Mouse (Mus musculus) lung, postnatal 4 days (tissue): ENCODE results near the gene Cdh4.

ENCODE experiments used
- DNase-seq, 2 experiments: peaks; one replicate each; pipeline ENCODE4 v3.0.0; 2021

Cdh4 gene

DNA sequence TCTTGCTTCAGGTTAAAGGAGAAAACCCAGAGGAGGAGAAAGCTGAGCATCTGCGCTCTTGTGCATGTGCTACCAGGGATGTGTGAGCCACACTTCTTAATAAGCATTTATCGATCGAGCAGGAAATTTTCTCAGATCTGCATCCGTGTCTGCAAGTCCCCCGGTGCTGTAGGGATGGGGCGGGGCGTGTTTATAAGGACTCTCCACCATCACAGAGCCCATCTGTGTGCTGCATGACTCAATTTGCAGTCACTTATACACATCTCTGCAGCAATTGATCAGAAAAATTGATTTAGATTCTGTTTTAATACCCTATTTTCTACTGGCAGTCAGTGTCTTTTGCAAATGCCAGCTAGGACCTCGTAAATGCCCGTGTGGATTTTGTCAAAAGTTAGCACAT lies 311.6 kb downstream of the Cdh4 start:
- DNase-seq: no peak

DNA sequence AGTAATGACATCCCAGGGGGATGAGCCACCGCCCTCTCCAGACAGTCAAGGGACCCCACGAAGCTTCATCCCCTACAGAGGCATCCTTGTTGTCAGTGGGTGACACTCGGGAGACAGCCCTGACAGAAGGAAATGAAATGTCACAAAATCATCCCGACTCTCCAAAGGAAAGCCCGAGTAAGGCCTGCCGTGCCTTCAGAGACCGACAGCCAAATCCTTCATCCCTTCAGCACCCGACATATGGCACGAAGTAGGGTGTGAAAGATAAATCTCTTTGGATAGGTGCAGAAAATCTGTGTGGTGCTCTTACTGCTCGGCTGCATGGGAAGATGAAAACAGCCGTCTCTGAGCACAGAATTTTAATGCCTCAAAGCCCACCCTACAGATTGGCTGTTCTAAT lies 312.5 kb downstream of the Cdh4 start:
- DNase-seq: no peak

DNA sequence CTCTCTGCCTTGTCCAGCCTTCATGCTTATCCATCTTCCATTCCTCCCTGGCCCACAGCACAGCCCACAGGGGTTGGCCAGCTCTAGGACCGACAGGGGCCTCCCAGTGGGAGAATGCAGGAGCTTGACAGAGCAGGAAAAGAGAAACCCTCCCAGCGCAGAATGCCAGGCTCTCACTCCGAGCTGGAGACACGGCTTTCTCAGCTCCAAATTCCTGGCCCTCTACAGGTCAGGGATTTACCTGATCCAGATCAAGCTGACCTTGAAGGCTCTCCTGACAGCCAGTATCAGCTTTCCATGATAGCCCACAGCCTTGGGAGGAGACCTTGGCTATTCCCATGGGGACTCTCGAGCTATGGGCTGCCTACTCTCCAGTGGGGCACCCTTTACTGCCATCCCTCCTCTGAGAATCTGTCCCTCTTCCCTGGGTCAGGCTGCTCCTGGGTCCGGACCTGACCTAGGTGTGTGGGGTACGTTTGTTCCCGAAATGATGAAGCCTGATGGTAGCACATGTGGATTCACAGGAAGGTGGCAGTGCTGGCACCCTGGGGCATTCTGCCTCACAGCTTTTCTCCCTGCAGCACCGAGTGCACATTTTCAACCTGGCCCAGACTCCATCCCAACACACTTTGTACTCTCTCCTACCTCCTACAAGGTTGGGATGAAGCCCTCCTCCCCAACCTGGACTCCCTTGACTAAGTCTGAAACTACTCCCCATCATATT lies 319.6 kb downstream of the Cdh4 start:
- no peak for DNase-seq

DNA sequence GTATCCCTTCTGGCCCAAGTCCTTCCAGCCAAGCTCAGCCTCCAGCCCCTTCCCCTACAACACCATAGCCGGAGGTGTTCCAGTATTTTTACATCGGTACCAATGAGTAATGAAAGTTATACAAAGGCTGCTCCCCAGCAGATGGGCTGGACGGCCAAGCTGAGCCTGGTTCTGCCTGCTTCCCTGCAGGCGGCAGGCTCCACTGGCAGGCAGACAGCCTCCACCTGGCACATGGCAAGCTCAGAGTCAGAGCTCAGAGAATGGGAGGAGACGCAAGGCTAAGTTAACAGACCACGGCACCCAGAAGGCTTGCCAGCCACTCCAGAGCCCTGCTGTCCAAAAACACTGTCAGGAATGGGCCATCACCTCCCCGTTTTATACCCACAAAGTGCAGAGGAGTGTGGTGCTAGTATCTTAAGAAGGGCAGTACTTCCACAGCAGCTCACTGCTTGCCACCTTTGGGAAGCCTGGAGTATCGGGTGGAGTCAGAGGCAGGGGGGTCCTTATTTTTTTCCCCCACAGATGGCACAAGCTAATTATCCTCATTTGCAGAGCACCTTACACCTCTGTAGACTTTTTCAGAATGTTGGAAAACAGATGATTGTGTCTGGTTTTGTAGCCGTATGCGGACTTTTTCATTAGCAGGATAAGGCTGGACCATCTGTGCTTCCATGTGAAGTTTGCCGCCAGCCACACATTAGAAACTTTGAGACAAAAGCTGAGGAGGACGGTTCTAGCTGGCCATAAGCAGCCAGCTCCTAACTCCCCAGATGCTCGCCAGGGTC lies 320.5 kb downstream of the Cdh4 start:
- DNase-seq: no peak

DNA sequence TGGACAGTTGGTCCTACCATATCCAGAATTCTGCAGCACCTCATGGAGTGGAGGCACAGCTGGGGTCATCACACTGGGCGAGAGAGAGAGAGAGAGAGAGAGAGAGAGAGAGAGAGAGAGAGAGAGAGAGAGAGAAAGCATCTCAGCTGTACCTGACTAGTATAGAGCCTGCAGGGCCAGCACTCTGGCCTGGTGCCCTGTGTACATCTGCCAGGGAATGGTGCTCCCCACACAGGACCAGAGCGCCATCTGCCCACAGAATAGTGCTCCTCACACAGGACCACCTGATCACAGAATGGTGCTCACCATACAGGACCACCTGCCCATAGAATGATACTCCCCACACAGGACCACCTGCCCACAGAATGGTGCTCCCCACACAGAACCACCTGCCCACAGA lies 322.2 kb downstream of the Cdh4 start:
- DNase-seq: no peak

DNA sequence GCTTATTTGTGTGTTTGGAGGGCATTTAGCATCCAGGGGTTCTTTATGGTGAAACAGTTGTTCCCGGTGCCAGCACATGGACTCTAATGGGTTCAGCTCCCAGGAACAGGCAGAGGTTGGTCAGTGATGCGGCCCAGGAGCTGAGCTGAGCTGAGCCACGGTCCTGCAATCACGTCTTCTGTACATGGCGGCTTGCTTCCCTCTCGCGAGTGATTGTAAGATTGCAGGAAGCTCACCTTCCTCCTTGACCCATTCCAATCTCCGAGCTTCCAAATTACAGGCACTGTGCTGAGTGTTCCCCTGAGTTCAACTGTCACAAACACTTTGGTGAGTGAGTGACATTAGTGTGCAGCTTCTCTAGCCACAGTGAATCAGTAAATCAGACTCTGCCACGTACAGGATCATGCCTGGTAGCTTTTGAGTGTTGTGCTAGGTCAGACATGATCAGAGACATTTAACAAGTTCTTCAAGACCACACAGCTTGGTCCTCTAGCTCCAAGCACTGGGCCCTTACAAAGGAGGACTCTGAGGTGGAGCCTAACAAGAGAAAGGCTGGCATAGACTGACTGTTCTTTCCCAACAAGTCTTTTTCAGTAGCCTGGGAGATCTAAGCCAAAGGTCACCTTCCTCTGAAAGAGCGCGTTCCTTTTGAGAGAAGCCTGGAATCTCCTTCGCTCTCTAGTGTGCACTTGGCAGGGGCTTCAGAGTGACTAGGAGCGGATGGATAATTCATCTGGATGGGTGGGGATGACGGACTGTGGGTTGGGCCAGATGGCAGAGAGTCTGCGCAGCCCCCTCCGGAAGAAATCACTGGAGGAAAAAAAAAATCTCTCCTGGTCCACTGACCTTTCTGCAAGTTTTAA lies 324.7 kb downstream of the Cdh4 start:
- DNase-seq: peak in 1 of 2 experiments; percentile 14

DNA sequence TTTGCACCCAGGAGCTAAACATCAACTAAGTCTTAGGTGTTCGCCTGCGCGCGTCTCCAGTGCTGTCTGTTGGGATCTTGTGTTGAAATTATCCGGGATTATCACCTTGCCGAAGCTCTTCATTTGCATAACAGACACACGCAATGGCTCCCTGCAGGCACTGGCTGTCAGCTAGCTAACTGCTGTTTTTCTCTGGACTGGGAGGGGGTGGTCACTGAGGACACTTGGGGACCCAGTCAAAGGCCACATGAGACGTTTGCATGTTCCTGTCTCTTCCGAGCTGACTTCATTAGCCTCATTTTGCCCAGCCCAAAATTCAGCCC lies 325.3 kb downstream of the Cdh4 start:
- no peak for DNase-seq

DNA sequence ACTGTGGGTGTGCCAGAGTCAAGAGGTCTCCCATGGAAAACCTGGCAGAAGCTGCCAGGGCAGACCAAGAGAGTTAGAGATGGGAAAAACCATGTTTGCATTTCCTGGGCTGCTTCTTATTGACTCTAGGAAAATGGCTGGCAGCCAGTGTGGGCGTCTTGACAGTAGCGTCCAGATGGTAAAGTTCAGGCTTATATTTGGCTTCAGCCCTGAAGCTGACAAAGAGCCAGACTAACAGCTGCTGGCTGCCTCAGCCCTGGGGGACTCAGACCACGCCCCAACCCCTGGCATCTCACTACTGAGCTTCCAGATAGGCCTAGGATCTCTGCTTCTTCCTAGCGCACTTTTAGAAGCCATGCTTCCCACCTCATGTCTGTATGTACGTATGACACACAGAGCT lies 326.9 kb downstream of the Cdh4 start:
- peak; percentile 82 to 90 for DNase-seq

DNA sequence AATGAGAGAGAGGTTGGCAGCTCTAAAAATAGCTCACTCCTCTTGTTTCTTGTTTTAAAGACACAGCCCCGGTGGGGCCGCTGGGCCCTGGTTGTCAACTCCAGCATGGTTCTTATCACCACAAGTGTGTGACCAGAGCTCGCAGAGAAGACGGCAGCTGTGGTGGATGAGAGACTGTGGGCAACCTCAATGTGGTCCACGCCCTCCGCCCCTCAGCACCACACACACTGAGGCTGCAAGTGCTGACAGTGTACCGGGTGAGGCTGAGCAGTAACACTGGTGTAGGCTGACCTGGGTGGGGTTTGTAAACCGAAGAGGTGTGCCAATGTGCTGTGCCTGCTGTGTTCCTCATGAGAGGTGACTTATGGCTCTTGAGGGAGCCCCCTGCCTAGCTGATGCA lies 327.7 kb downstream of the Cdh4 start:
- no peak for DNase-seq

DNA sequence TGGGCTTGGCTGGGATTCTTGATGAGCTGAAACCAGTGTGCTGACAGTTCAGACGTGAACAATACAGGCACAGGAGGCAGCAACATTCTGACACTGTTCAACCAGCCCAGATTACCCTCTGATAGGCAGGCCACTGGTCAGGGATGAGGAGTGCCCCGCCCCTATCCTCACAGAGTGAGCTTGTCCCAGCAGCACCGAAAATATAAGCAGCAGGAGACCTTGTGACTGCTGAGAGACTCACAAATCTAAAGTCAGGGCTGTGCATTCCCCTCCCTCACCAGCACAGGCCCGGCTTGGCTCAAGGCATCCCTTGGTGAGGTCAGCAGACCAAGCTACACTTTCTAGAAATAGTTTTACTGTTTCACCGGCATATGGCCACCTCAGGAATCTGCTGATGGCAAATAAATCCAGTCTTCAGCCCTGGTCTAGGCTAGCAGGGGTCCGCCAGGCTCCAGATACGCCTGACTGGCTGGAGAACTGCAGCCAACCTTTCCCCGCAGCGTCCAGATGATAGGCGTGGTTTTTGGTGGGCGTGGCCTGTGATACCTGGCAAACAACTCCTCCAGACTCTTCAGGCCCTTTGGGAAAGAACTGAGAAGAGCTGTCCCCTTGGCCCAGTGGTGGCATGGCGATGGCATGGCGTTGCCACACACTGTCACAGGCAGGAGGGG lies 332.3 kb downstream of the Cdh4 start:
- DNase-seq: peak; percentile 53 to 55

DNA sequence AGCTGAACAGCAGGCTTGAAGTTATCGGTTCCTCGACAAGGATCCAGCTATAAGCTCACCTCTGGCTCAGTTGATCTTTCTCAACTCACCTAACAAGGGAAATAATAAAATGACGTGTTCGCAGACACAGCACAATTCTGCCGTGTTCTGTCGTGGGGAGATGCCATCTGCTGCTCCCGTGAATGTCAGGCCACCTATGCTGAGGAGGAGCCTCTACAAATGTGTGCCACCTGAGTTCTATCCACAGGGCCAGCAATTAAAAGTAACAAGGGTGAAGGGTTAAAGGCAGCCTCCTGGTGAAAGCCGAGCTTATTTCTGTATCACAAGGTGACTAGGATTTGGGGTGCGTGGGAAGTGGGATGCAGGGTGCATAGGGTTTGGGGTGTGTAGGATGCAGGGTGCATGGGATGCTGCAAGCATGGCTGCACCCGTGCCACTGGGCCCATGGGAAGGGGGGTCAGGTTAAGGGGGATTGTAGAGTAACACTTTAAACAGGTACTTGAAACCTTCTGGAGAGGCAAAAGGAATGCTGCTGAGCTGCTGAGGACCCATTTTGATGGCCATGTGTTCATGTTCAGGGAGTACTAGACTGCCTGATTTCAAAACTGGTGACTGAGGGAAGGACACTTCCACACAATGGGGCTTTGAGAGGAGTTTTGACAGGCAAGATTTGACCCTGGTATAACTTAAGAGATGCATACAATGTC lies 333.9 kb downstream of the Cdh4 start:
- DNase-seq: peak; percentile 18 to 47

DNA sequence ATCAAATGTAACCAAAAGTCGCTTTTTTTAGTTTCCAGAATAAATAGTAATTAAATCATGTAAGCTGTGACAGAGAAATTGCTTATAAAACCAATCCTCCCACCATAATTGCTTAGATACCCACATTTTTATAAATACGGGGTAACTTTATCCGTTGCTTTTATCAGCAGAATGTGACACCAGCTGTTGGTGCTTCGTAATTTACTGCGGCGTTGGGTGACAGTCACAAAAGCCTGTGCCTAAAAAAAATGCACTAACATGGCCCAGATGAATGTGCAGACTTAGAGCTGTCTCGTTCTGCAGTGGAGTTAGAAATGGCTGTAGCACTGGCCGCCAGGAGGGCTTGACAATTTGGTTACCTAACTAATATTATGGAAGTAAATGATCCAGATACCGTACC lies 337.0 kb downstream of the Cdh4 start:
- DNase-seq: no peak

DNA sequence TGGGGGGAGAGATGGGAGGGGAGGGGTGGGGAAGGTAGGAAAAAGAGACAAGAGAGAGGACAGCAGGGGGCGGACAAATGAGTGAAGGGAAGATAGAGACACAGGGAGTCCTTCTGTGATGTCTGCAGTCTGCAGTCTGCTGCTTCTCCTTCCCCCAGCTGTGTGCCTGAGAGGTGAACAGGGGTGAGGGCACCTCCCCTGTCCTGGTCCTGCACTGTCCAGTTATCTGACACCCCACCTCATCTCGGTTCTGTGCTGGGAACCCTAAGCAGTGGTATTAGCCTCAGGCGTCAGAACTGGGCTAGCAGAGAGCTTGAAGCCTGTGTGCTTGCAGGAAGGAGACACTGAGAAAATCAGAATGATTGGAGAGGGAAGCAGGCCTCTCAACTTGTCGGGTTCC lies 338.7 kb downstream of the Cdh4 start:
- no peak for DNase-seq

DNA sequence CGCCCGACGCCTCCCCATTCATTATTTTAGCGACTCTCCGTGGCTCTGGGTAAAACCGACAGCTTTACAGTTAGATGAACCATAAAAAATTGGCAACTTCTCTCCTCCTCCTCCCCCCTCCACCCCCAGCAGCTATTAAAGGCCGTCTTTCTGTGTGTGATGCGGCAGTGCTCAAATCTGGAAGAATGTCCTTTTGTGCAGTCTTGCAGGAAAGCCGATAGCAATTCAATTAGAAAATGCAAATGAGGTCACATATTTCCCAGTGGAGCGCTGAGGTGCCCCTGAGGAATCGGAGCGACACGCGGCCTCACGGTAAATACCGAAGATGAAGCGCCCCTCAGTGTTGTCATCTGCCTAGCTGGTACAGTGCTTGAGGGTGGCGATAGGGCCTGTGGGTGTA lies 345.0 kb downstream of the Cdh4 start:
- no peak for DNase-seq

DNA sequence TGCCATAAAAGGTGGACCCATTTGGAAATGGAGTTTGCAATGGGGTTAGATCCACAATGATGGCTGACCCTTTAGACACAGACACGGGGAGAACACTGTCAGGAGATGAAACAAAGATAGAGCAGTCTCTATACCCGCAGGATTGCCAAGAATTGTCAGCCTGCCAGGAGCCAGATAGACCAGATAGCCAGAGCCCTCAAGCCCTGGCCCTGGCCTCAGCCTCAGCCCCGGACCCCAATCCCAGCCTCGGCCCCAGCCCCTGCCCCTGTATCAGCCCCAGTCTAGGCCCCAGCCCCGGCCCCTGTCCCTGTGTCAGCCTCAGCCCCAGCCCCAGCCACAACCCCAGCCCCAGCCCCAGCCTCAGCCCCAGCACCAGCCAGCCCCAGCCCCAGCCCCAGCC lies 345.6 kb downstream of the Cdh4 start:
- DNase-seq: no peak

DNA sequence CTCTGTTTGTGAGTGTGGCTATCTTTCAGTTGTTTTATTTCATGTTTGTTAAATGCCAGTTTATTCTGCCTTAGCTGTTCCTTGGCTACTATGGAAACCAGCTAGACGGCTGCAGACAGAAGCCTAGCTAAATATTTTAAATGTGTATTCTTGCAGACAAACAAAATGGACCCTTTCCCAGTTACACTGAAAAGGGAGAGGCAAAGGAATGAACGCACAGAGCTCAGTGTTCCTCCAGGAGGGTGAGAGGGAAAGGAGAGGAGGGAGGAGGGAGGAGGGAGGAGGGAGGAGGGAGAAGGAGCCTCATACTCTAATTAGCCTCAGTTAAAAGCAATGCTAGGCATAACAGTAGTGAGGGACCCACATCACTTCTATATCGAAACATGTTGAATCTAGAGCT lies 348.5 kb downstream of the Cdh4 start:
- DNase-seq: no peak

DNA sequence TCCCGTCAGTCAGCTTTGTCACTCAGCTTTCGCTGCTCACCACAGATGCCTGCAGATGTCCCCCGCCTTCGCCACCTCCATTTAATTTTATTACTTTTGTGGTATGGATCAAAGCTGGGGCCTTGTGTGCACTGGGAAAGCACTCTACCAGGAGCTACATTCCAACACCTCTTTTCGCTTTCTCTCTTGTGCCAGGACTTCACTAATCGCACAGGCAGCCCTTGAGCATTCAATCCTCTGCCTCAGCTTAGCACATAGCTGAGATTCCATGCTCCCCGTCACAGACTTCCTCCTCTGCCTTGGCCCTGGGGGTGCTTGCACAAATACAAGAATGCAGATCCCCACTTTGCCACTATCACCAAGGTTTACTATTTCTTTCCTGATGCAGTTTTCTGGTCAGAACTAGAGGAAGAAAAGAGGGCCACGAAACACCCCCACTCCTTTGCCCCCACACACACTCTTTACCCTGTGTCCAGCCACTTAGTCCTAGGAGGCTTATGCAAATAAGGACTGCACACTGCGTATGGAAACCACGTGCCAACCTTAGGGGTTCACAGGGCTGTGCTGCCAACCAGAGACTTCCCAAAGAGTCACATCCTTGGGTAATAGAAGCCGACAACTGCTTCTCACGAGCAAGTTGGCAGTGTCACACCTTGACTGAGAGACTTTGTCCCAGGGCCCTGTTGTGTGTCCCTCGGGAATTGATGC lies 350.3 kb downstream of the Cdh4 start:
- no peak for DNase-seq

DNA sequence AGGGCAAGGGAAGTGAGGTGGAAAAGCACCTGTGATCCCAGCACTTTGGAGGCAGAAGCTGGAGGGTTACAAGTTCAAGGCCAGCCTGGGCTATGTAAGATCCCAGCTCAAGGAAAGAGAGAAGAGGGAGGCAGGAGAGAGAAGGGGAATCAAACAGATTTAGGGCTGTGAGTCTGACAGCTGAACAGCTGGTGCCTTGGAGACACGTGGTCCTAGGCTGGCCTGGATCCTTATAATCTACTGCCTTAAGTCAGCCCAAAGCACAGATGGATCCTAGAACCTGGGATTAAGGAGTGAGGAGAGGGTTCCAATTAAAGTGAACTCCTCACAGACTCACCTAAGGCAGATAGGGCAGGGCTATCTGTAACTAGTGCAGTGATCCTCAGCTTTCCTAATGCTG lies 352.1 kb downstream of the Cdh4 start:
- no peak for DNase-seq

DNA sequence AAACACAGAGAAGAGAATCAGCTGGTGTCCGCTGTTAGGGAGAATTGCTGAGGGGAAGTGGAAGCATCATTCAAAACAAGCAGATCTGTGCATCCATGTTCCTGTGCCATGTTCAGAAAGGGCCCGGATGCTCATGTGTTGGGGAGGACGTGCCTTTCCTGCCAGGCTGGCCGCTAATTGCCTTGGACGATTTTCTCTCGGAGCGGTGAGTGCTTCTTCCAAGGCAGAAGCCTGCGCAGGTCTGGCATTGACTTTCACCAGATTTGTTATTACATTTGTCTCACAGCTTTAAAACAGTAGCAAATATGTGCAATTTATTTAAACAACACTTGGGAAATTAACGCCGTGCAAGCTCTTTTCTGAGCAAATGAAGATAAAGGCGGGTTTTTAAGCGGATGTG lies 353.2 kb downstream of the Cdh4 start:
- no peak for DNase-seq

DNA sequence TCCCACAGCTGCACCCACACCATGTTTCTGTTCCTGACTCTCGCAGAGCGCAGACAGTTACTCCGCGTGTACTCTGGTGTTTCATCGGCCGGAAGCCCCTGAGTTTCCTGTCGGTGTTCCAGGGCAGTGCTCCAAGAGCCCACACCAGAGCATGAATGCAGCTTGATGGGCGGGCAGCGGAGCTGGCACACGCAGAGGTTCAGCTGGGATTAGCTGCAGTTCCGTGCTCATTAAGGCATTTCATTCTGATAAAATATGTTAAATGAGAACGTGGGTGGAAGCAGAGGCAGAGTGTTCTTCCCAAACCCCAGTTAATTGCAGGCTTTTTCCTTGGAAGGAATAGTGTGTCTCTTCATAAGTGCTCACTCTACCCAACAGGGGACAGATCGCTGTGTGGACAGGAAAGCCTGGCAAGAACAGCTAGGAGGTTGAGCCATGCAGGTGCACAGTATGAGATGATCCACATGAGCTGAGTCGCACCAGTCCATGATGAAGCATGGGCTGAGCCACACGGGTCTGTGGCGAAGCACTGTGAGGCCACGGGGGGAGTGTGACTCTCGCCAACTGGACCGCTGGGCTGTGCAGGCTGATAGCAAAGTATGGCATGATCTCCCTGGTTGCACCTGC lies 357.8 kb downstream of the Cdh4 start:
- peak in 1 of 2 experiments; percentile 49 for DNase-seq

DNA sequence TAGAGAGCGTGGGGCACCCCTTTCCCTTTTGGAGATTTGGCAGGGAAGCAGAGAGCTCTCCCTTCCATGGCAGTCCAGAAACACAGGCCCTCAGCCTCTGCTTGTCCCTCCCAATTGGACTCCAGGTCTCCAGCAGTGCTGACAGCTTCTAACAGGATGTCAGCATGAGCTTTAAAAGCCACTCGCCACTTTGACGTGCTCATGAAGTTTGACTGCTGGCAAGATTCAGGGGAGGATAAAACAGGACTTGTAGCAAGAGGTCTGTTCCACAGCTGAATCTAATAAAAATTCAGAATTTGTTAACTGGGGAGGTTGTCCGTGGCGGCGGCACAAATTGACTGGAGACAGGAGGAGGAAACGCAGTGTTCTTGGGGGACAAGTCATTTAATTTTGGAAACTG lies 358.8 kb downstream of the Cdh4 start:
- no peak for DNase-seq
